8 mouse cellular contexts compared by ENCODE assay signal in the genomic region with DNA sequence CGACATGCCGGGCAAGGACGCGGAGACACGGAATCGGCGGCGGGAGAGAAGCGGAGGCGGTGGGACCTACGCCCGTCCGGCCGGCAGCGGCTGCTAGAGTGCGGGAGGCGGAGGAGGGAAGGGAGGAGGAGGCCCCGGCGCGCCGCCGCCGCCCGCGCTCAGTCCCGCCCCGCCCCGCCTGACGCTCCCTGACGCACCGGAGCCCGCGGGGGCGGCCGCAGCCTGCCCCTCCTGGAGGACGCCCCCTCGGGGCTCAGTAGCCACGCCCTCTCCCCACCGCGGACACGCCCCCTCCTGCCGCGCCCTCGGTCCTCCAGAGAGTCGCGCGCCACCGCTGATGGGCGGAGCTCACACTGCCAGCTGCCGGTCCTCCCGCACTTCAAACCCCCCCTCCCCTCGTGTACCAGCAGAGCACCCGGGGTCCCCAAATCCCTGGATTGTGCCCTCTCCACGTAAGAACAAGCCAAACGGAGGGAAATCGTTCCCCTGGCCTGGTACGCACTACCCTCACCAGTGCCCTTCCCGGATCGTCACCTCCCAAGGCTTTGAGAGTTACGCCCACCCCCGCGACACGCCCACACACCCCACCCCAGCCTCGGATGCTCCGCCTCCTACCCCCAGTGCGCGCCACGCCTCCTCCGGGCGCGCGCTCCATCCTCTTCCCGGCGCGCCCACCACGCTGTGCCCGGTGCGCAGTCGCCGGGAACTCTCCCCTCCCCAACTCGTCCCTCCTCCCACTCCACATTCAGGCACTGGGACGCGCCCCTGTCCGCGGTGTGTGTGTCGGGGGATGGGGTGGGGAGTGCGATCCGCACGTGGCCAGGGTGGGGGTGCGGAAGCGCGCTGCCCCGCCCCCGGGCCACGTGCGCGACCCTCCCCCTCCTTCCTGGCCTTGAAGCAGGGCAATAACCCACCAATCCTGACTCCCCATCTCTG. TPM values are rescaled to one million over a fixed set of nuclear protein-coding genes. Genes with fewer than 3 reads are reported as not detected.
DNase-seq lines count a peak whose midpoint lies in the region; ATAC-seq lines count a peak whose summit lies in the region.

Klf16 (minus strand) TSS at position 127 of the 936 bp plus-strand sequence.

- DNase-seq in MN1 (ENCODE audit: low spot score), result peak; percentile 96
- peak; percentile 90 for DNase-seq in cerebellum, adult 9-10 months
- DNase-seq in frontal cortex, adult 2 months (ENCODE audit: extremely low spot score in 1 of 2, low spot score in 1 of 2), result peak; percentile 90 to 94
- DNase-seq in hindbrain, embryonic 11.5 days (ENCODE audit: low spot score), result peak; percentile 95
- peak; percentile 97 to 98 for DNase-seq in layer of hippocampus, postnatal 10 days (ENCODE audit: low spot score in 2 of 2)
- peak; percentile 99 for DNase-seq in lung, postnatal 10 days
- DNase-seq in ovary, postnatal 36 days (ENCODE audit: low spot score), result peak; percentile 99
- DNase-seq in thymus, postnatal 25 days, result peak; percentile 100

- peak; percentile 80 for ATAC-seq in hindbrain, embryonic 11.5 days (ENCODE audit: low FRiP score)

- peak within 1 kb of the TSS; percentile 97 for H3K4me2 ChIP-seq in hindbrain, embryonic 11.5 days (replicated peaks; ENCODE audit: low read depth, low read length)

- H3K9ac ChIP-seq in hindbrain, embryonic 11.5 days (ENCODE audit: low read depth, low read length), result peak within 1 kb of the TSS; percentile 60

- peaks cover 4% of the 10 kb centered on the region for H3K4me1 ChIP-seq in hindbrain, embryonic 11.5 days (replicated peaks; ENCODE audit: control insufficient read depth, insufficient read depth, low read length)

- peak within 1 kb of the TSS; percentile 82 for H3K27ac ChIP-seq in hindbrain, embryonic 11.5 days (ENCODE audit: low read depth, low read length)

- no peaks in the 10 kb centered on the region for H3K27me3 ChIP-seq in hindbrain, embryonic 11.5 days (ENCODE audit: control insufficient read depth, insufficient read depth, low read length)

- WGBS in hindbrain, embryonic 11.5 days, result under 1% methylated on average over 71 of the region's 97 CpGs

- H3K9me3 ChIP-seq in hindbrain, embryonic 11.5 days (ENCODE audit: control insufficient read depth, low read length), result no peaks in the 10 kb centered on the region

- H3K4me3 ChIP-seq in hindbrain, embryonic 11.5 days (ENCODE audit: low read depth, low read length), result peak within 1 kb of the TSS; percentile 82

- H3K36me3 ChIP-seq in hindbrain, embryonic 11.5 days (ENCODE audit: control insufficient read depth, insufficient read depth, low read length), result no peaks in the 10 kb centered on the region

RNA-seq across cellular contexts. Expression of gene Klf16, which starts in this region (rescaled TPM):
- 37.9 and 41.5 TPM in 2 replicates for polyA plus RNA-seq in frontal cortex, adult 2 months (2012; rRNA removed)
- polyA plus RNA-seq in hindbrain, embryonic 11.5 days (2014; fragmentation: Nextera tagmentation; extraction: Ambion mirVana), result 3.9 and 4.2 TPM in 2 replicates
- 10 to 100 TPM; 41.8 to 43.6 TPM for total RNA-seq in layer of hippocampus, postnatal 10 days (2021)

Comparison
In these comparisons a context has a peak if more than half of its experiments do, and no peak if none do; other contexts are left out.
1. Peak in every context shown above with its lines: DNase-seq, ATAC-seq, H3K4me3 ChIP-seq and H3K27ac ChIP-seq.